Mouse (Mus musculus) v-Abl transformed pro-B cells (cell line): ENCODE results near the gene Ccl8.

ENCODE experiments used
- in situ Hi-C, 2 experiments: fragments of 400-800 bp; cut with MboI; formaldehyde crosslinking; loops; one replicate each; pipeline ENCODE4 v1.15.1; 2025; ENCODE audit not compliant: unreplicated experiment in 2 of 2

The Ccl8 gene

GRCm38 (mm10) chr11:82163285-82163684, 48.3 kb downstream of the Ccl8 start:
- in situ Hi-C loops, result loop anchor here in 1 of 2 experiments (25.0 kb wide), 1 partner anchor 526 kb away; no protein-coding TSS in a partner anchor
